ENCODE assay signal across 12 mouse cellular contexts in genomic region chr12:84063228-84063627, GRCm38 (mm10). TPM values are rescaled to one million over a fixed set of nuclear protein-coding genes. Genes with fewer than 3 reads are reported as not detected.
DNase-seq lines count a peak whose midpoint lies in the region; ATAC-seq and TF ChIP-seq lines count a peak whose summit lies in the region.
"Had no signal": no experiment of that assay in that cellular context is flagged by ENCODE, and none has a peak within 500 bp of the region (broad histone marks: within the 10 kb centered on the region; RNA-seq: fewer than 3 reads in every experiment).

No protein-coding gene starts in this region.

- H3K36me3 ChIP-seq in kidney, postnatal 0 days (ENCODE audit: insufficient read depth, low read length), result no peaks in the 10 kb centered on the region
- no peaks in the 10 kb centered on the region for H3K36me3 ChIP-seq in kidney, embryonic 15.5 days
- H3K36me3 ChIP-seq in forebrain, embryonic 10.5 days (replicated peaks), result no peaks in the 10 kb centered on the region
- H3K36me3 ChIP-seq: forebrain, embryonic 15.5 days; hindbrain, embryonic 13.5 days; liver, embryonic 13.5 days had no signal

- TF ChIP-seq POLR2A in bone marrow macrophage, adult 2 months (IDR thresholded peaks at IDR 0.05; ENCODE audit: borderline replicate concordance, low read depth, low read length), result no peak

- no peak overlapping the region for H3K9ac ChIP-seq in kidney, postnatal 0 days (ENCODE audit: low read depth, low read length)
- no peak overlapping the region for H3K9ac ChIP-seq in kidney, embryonic 15.5 days
- H3K9ac ChIP-seq: forebrain, embryonic 15.5 days; hindbrain, embryonic 13.5 days; liver, embryonic 13.5 days had no signal

- H3K4me1 ChIP-seq in kidney, postnatal 0 days (replicated peaks; ENCODE audit: insufficient read depth, low read length), result no peaks in the 10 kb centered on the region
- H3K4me1 ChIP-seq in kidney, embryonic 15.5 days, result no peaks in the 10 kb centered on the region
- no peaks in the 10 kb centered on the region for H3K4me1 ChIP-seq in bone marrow macrophage, adult 2 months (ENCODE audit: control insufficient read depth, insufficient read depth, low read length)
- H3K4me1 ChIP-seq in forebrain, embryonic 10.5 days, result no peaks in the 10 kb centered on the region
- H3K4me1 ChIP-seq: forebrain, embryonic 15.5 days; hindbrain, embryonic 13.5 days; liver, embryonic 13.5 days had no signal

- ATAC-seq in CD4-positive, CD25-positive, alpha-beta regulatory T cell, adult 4 months, result no peak
- no peak for ATAC-seq in kidney, postnatal 0 days (replicated peaks; ENCODE audit: low FRiP score, low read depth)
- no peak for ATAC-seq in kidney, embryonic 15.5 days (replicated peaks; ENCODE audit: low FRiP score)
- ATAC-seq: forebrain, embryonic 15.5 days had no signal

- no peak overlapping the region for H3K27ac ChIP-seq in kidney, postnatal 0 days
- H3K27ac ChIP-seq in kidney, embryonic 15.5 days, result no peak overlapping the region
- no peak overlapping the region for H3K27ac ChIP-seq in bone marrow macrophage, adult 2 months (ENCODE audit: insufficient read depth, low read depth, low read length)
- no peak overlapping the region for H3K27ac ChIP-seq in forebrain, embryonic 10.5 days
- H3K27ac ChIP-seq: forebrain, embryonic 15.5 days; hindbrain, embryonic 13.5 days; liver, embryonic 13.5 days had no signal

- H3K4me2 ChIP-seq in kidney, postnatal 0 days (ENCODE audit: low read length), result no peak overlapping the region
- no peak overlapping the region for H3K4me2 ChIP-seq in kidney, embryonic 15.5 days
- H3K4me2 ChIP-seq: forebrain, embryonic 15.5 days; hindbrain, embryonic 13.5 days; liver, embryonic 13.5 days had no signal

- H3K27me3 ChIP-seq in kidney, postnatal 0 days (ENCODE audit: insufficient read depth, low read length), result no peaks in the 10 kb centered on the region
- H3K27me3 ChIP-seq in kidney, embryonic 15.5 days, result peaks cover 21% of the 10 kb centered on the region
- H3K27me3 ChIP-seq in forebrain, embryonic 10.5 days (ENCODE audit: poor library complexity, severe bottlenecking), result peaks cover 16% of the 10 kb centered on the region

- peak; percentile 50 for TF ChIP-seq CTCF in kidney, postnatal 0 days (IDR thresholded peaks at IDR 0.05; ENCODE audit: low read depth)
- peak; percentile 42; the same call in 1 of the 2 replicates for TF ChIP-seq CTCF in bone marrow macrophage, adult 2 months (IDR thresholded peaks at IDR 0.05; ENCODE audit: low read depth, low read length)

- WGBS in kidney, postnatal 0 days, result 80% methylated on average over 5 of the region's 5 CpGs
- 76% methylated on average over 5 of the region's 5 CpGs for WGBS in kidney, embryonic 15.5 days
- WGBS in forebrain, embryonic 10.5 days, result 70% methylated on average over 5 of the region's 5 CpGs

- DNase-seq in CD4-positive, CD25-positive, alpha-beta regulatory T cell, adult 2 months (ENCODE audit: low read depth, low spot score), result peak; percentile 41
- DNase-seq in kidney, postnatal 0 days (ENCODE audit: low spot score), result no peak
- peak; percentile 50 for DNase-seq in lung, postnatal 36 days
- DNase-seq in forebrain, embryonic 10.5 days (ENCODE audit: extremely low spot score, low spot score), result no peak
- no peak for DNase-seq in layer of hippocampus, adult 18-20 months (ENCODE audit: low spot score in 2 of 2)
- DNase-seq: liver, embryonic 13.5 days had no signal

- no peaks in the 10 kb centered on the region for H3K9me3 ChIP-seq in kidney, postnatal 0 days (replicated peaks; ENCODE audit: low read length)
- H3K9me3 ChIP-seq in kidney, embryonic 15.5 days (replicated peaks), result no peaks in the 10 kb centered on the region
- H3K9me3 ChIP-seq in forebrain, embryonic 10.5 days, result no peaks in the 10 kb centered on the region
- H3K9me3 ChIP-seq: hindbrain, embryonic 13.5 days; liver, embryonic 13.5 days had no signal

- H3K4me3 ChIP-seq in kidney, postnatal 0 days (replicated peaks; ENCODE audit: low read depth, low read length), result no peak overlapping the region
- no peak overlapping the region for H3K4me3 ChIP-seq in kidney, embryonic 15.5 days (replicated peaks)
- no peak overlapping the region for H3K4me3 ChIP-seq in bone marrow macrophage, adult 2 months (ENCODE audit: insufficient read depth, low read length)
- no peak overlapping the region for H3K4me3 ChIP-seq in forebrain, embryonic 10.5 days
- H3K4me3 ChIP-seq: forebrain, embryonic 15.5 days; hindbrain, embryonic 13.5 days; liver, embryonic 13.5 days had no signal

RNA-seq across cellular contexts. Expression of gene Acot5, which starts 5.9 kb away (rescaled TPM):
- not detected for polyA plus RNA-seq in CD4-positive, CD25-positive, alpha-beta regulatory T cell, adult 4 months (2017; shearing (Covaris generic))
- not detected in 2 replicates for polyA plus RNA-seq in kidney, postnatal 0 days (2015; fragmentation: Nextera tagmentation; extraction: Ambion mirVana)
- not detected in 2 replicates for polyA plus RNA-seq in kidney, embryonic 15.5 days (2015; fragmentation: Nextera tagmentation; extraction: Ambion mirVana)
- not detected in 2 replicates for polyA plus RNA-seq in bone marrow macrophage, adult 2 months (2012; ENCODE audit: insufficient read depth, insufficient read length, missing spikeins)
- polyA plus RNA-seq in forebrain, embryonic 10.5 days (2016; fragmentation: Nextera tagmentation; extraction: Ambion mirVana), result not detected in 2 replicates
- total RNA-seq in layer of hippocampus, adult 18-20 months (2021), result 1 to 10 TPM; 6.0 to 6.5 TPM
- polyA plus RNA-seq: hindbrain, embryonic 13.5 days; liver, embryonic 13.5 days; stomach, embryonic 16.5 days had no signal

RNA-seq across cellular contexts. Expression of gene Acot3, which starts 11.3 kb away (rescaled TPM):
- not detected for polyA plus RNA-seq in CD4-positive, CD25-positive, alpha-beta regulatory T cell, adult 4 months (2017; shearing (Covaris generic))
- polyA plus RNA-seq in kidney, postnatal 0 days (2015; fragmentation: Nextera tagmentation; extraction: Ambion mirVana), result 9.3 and 9.5 TPM in 2 replicates
- polyA plus RNA-seq in kidney, embryonic 15.5 days (2015; fragmentation: Nextera tagmentation; extraction: Ambion mirVana), result 1.8 and 2.4 TPM in 2 replicates
- polyA plus RNA-seq in bone marrow macrophage, adult 2 months (2012; ENCODE audit: insufficient read depth, insufficient read length, missing spikeins), result not detected in 2 replicates
- 0.11 and 0.32 TPM in 2 replicates for polyA plus RNA-seq in forebrain, embryonic 10.5 days (2016; fragmentation: Nextera tagmentation; extraction: Ambion mirVana)
- 1 to 10 TPM; 3.1 to 3.4 TPM for total RNA-seq in layer of hippocampus, adult 18-20 months (2021)

RNA-seq across cellular contexts. Expression of gene Gm49366, which starts 24.5 kb away (rescaled TPM):
- not detected for polyA plus RNA-seq in CD4-positive, CD25-positive, alpha-beta regulatory T cell, adult 4 months (2017; shearing (Covaris generic))
- polyA plus RNA-seq in kidney, postnatal 0 days (2015; fragmentation: Nextera tagmentation; extraction: Ambion mirVana), result not detected in 2 replicates
- polyA plus RNA-seq in kidney, embryonic 15.5 days (2015; fragmentation: Nextera tagmentation; extraction: Ambion mirVana), result not detected in 2 replicates
- polyA plus RNA-seq in bone marrow macrophage, adult 2 months (2012; ENCODE audit: insufficient read depth, insufficient read length, missing spikeins), result not detected in 2 replicates
- not detected in 2 replicates for polyA plus RNA-seq in forebrain, embryonic 10.5 days (2016; fragmentation: Nextera tagmentation; extraction: Ambion mirVana)
- total RNA-seq in layer of hippocampus, adult 18-20 months (2021), result 1 to 10 TPM in 1 of 2 experiments, not detected in 1; 1.3 TPM
- polyA plus RNA-seq: forebrain, embryonic 15.5 days; hindbrain, embryonic 13.5 days; stomach, embryonic 16.5 days had no signal

RNA-seq across cellular contexts. Expression of gene Acot4, which starts 25.0 kb away (rescaled TPM):
- polyA plus RNA-seq in CD4-positive, CD25-positive, alpha-beta regulatory T cell, adult 4 months (2017; shearing (Covaris generic)), result under 1 TPM in 1 of 2 experiments, not detected in 1; 0.11 TPM
- polyA plus RNA-seq in kidney, postnatal 0 days (2015; fragmentation: Nextera tagmentation; extraction: Ambion mirVana), result 17.5 and 20.7 TPM in 2 replicates
- 6.0 TPM in 2 replicates for polyA plus RNA-seq in kidney, embryonic 15.5 days (2015; fragmentation: Nextera tagmentation; extraction: Ambion mirVana)
- polyA plus RNA-seq in bone marrow macrophage, adult 2 months (2012; ENCODE audit: insufficient read depth, insufficient read length, missing spikeins), result 0.09 and 0.36 TPM in 2 replicates
- polyA plus RNA-seq in forebrain, embryonic 10.5 days (2016; fragmentation: Nextera tagmentation; extraction: Ambion mirVana), result 0.14 and 0.15 TPM in 2 replicates
- total RNA-seq in layer of hippocampus, adult 18-20 months (2021), result 1 to 10 TPM; 2.7 to 3.9 TPM

RNA-seq across cellular contexts. Expression of gene Acot6, which starts 37.2 kb away (rescaled TPM):
- polyA plus RNA-seq in CD4-positive, CD25-positive, alpha-beta regulatory T cell, adult 4 months (2017; shearing (Covaris generic)), result 1 to 10 TPM in 1 of 2 experiments, under 1 TPM in 1; 0.77 to 1.0 TPM
- polyA plus RNA-seq in kidney, postnatal 0 days (2015; fragmentation: Nextera tagmentation; extraction: Ambion mirVana), result 1.9 and 2.0 TPM in 2 replicates
- 1.5 and 1.8 TPM in 2 replicates for polyA plus RNA-seq in kidney, embryonic 15.5 days (2015; fragmentation: Nextera tagmentation; extraction: Ambion mirVana)
- polyA plus RNA-seq in bone marrow macrophage, adult 2 months (2012; ENCODE audit: insufficient read depth, insufficient read length, missing spikeins), result 0.47 and 0.49 TPM in 2 replicates
- polyA plus RNA-seq in forebrain, embryonic 10.5 days (2016; fragmentation: Nextera tagmentation; extraction: Ambion mirVana), result 0.69 and 0.98 TPM in 2 replicates
- 1 to 10 TPM; 5.2 to 5.5 TPM for total RNA-seq in layer of hippocampus, adult 18-20 months (2021)

Comparison
In these comparisons a context has a peak if more than half of its experiments do, and no peak if none do; other contexts are left out.
1. DNase-seq: peak in CD4-positive, CD25-positive, alpha-beta regulatory T cell, adult 2 months (single experiment) and lung, postnatal 36 days (single experiment); none in kidney, postnatal 0 days (single experiment), forebrain, embryonic 10.5 days (single experiment) and layer of hippocampus, adult 18-20 months (0 of 2).